Mouse (Mus musculus) monocyte, adult 5-6 weeks (primary cell): ENCODE results near the gene Jmjd8. TPM values are rescaled to one million over a fixed set of nuclear protein-coding genes. Genes with fewer than 3 reads are reported as not detected.

Experiments
- ATAC-seq: fragments of 153-309, 156-312 bp; replicated peaks from 2 replicates; pipeline ENCODE4 v1.8.0; 2017; ENCODE audit warnings: mild to moderate bottlenecking; ENCODE audit not compliant: low TSS enrichment, insufficient number of reproducible peaks, severe bottlenecking, poor library complexity, low FRiP score
- total RNA-seq: library from RNA; stranded (forward); fragments of 200-1000, 200-491, 200-594 nt; gene quantifications from 3 replicates; pipeline ENCODE4 v1.2.3, GENCODE M21; 2017

The Jmjd8 gene
- total RNA-seq, 1 experiment from 2014 or later = 11.0 TPM

- ATAC-seq = no peak
These were observed 44.0 kb downstream of the Jmjd8 start for GRCm38 (mm10) chr17:25872676-25873075.

- no peak for ATAC-seq
These were observed 44.9 kb downstream of the Jmjd8 start for GRCm38 (mm10) chr17:25873405-25874147.

GRCm38 (mm10) chr17:25874148-25874720, 45.6 kb downstream of the Jmjd8 start:
- ATAC-seq = no peak

- peak; percentile 57 for ATAC-seq
These were observed 46.1 kb downstream of the Jmjd8 start, which contains the start of gene Mettl26 for GRCm38 (mm10) chr17:25874721-25875170. TSS of gene Mettl26 (plus strand) at chr17:25875074.

- peak; percentile 69 for ATAC-seq
These were observed 46.8 kb downstream of the Jmjd8 start for GRCm38 (mm10) chr17:25875171-25876136.

- ATAC-seq = no peak
These were observed 47.8 kb downstream of the Jmjd8 start for GRCm38 (mm10) chr17:25876347-25876915.

GRCm38 (mm10) chr17:25877025-25877424, 48.4 kb downstream of the Jmjd8 start:
- ATAC-seq = no peak

- no peak for ATAC-seq
These were observed 49.3 kb downstream of the Jmjd8 start for GRCm38 (mm10) chr17:25877741-25878610.

- ATAC-seq = no peak
These were observed 50.0 kb downstream of the Jmjd8 start for GRCm38 (mm10) chr17:25878611-25879180.

GRCm38 (mm10) chr17:25879261-25879660, 50.6 kb downstream of the Jmjd8 start:
- no peak for ATAC-seq

- ATAC-seq = no peak
These were observed 51.1 kb downstream of the Jmjd8 start for GRCm38 (mm10) chr17:25879750-25880149.

GRCm38 (mm10) chr17:25880196-25880910, 51.7 kb downstream of the Jmjd8 start, which contains the start of gene Wfikkn1:
TSS of gene Wfikkn1 (minus strand) at chr17:25880858.
- no peak for ATAC-seq

- no peak for ATAC-seq
These were observed 52.4 kb downstream of the Jmjd8 start for GRCm38 (mm10) chr17:25880913-25881641.
